Comparison of ENCODE assay signal across 27 mouse cellular contexts in genomic region chr17:79463074-79463694, GRCm38 (mm10).
DNase-seq lines count a peak whose midpoint lies in the region; ATAC-seq and TF ChIP-seq lines count a peak whose summit lies in the region.
"Had no signal": no experiment of that assay in that cellular context is flagged by ENCODE, and none has a peak within 500 bp of the region (broad histone marks: within the 10 kb centered on the region; RNA-seq: fewer than 3 reads in every experiment).

No protein-coding gene starts in this region.

- no peak for TF ChIP-seq EP300 in CH12.LX (IDR thresholded peaks at IDR 0.05; ENCODE audit: low read length)

- peaks cover 29 to 75% of the 10 kb centered on the region in 2 experiments for H3K4me1 ChIP-seq in CH12.LX (ENCODE audit: control insufficient read depth in 1 of 2, insufficient read depth in 2 of 2)
- H3K4me1 ChIP-seq: forebrain, embryonic 12.5 days; hindbrain, embryonic 12.5 days; hindbrain, embryonic 15.5 days had no signal

- H3K4me2 ChIP-seq in CH12.LX (ENCODE audit: insufficient read depth, low read depth, poor library complexity, severe bottlenecking): no peak overlapping the region
- H3K4me2 ChIP-seq: embryonic facial prominence, embryonic 15.5 days; forebrain, embryonic 12.5 days; heart, embryonic 13.5 days; hindbrain, embryonic 12.5 days; hindbrain, embryonic 15.5 days had no signal

- no peaks in the 10 kb centered on the region for H3K27me3 ChIP-seq in CH12.LX (replicated peaks)
- H3K27me3 ChIP-seq: embryonic facial prominence, embryonic 15.5 days; forebrain, embryonic 12.5 days; heart, embryonic 13.5 days; hindbrain, embryonic 12.5 days; hindbrain, embryonic 15.5 days had no signal

- in situ Hi-C loops in CH12.LX (cut with MboI; ENCODE audit: low pct_ligation_motif_present, low pct_unique_long_range_greater_than_20kb, low sequenced_read_pairs): loop anchor here (10.0 kb wide), 1 partner anchor 108 kb away; the partner anchor contains the start of gene Cdc42ep3

- no peak overlapping the region for H3K27ac ChIP-seq in CH12.LX (ENCODE audit: insufficient read depth, low read depth)
- H3K27ac ChIP-seq: forebrain, embryonic 12.5 days; heart, adult 2 months; heart, embryonic 10.5 days; hindbrain, embryonic 12.5 days; hindbrain, embryonic 15.5 days had no signal

- TF ChIP-seq RAD21 in CH12.LX (IDR thresholded peaks at IDR 0.05; ENCODE audit: low read depth, low read length): no peak

- no peak for TF ChIP-seq CTCF in CH12.LX (conservative IDR thresholded peaks at IDR 0.05 in 1 of 2, IDR thresholded peaks at IDR 0.05 in 1 of 2; ENCODE audit: low read depth in 2 of 2, low read length in 2 of 2)

- H3K79me2 ChIP-seq in CH12.LX (replicated peaks; ENCODE audit: control insufficient read depth, extremely low read depth, insufficient read depth, poor library complexity, severe bottlenecking): no peaks in the 10 kb centered on the region

- H3K9ac ChIP-seq in CH12.LX (ENCODE audit: insufficient read depth, low read depth): no peak overlapping the region
- H3K9ac ChIP-seq: embryonic facial prominence, embryonic 15.5 days; forebrain, embryonic 12.5 days; heart, embryonic 13.5 days; hindbrain, embryonic 12.5 days; hindbrain, embryonic 15.5 days had no signal

- H3K4me3 ChIP-seq in CH12.LX (replicated peaks in 1 of 3; ENCODE audit: low read depth in 2 of 3, low read length in 2 of 3, poor library complexity in 1 of 3): no peak overlapping the region
- H3K4me3 ChIP-seq: embryonic facial prominence, embryonic 15.5 days; erythroblast, embryonic 14.5 days; forebrain, embryonic 12.5 days; heart, adult 2 months; heart, embryonic 10.5 days; heart, embryonic 13.5 days; hindbrain, embryonic 12.5 days; hindbrain, embryonic 15.5 days had no signal

- dilution Hi-C loops in CH12.LX (cut with MboI; ENCODE audit: extremely low pct_ligation_motif_present, extremely low pct_unique_long_range_greater_than_20kb, low sequenced_read_pairs): no loop called here

- no peak for TF ChIP-seq POLR2A in CH12.LX (IDR thresholded peaks at IDR 0.05; ENCODE audit: low read depth, low read length)

- ATAC-seq in granulocyte monocyte progenitor cell, adult 5-6 weeks (replicated peaks; ENCODE audit: poor library complexity, severe bottlenecking): peak; percentile 65
- ATAC-seq in megakaryocyte-erythroid progenitor cell, adult 5-6 weeks (replicated peaks; ENCODE audit: low FRiP score, low TSS enrichment, poor library complexity, severe bottlenecking): peak; percentile 42; the same call in 1 of the 2 replicates
- ATAC-seq: activated CD4-positive, CD25-positive, alpha-beta regulatory T cell, adult 4 months; CD4-positive, CD25-positive, alpha-beta regulatory T cell, adult 4 months; forebrain, embryonic 16.5 days; intestine, postnatal 0 days had no signal

- H3K36me3 ChIP-seq in CH12.LX (replicated peaks in 1 of 2; ENCODE audit: control insufficient read depth in 1 of 2, insufficient read depth in 1 of 2, low read length in 1 of 2): no peaks in the 10 kb centered on the region
- H3K36me3 ChIP-seq: embryonic facial prominence, embryonic 15.5 days; forebrain, embryonic 12.5 days; heart, embryonic 10.5 days; heart, embryonic 13.5 days; hindbrain, embryonic 12.5 days; hindbrain, embryonic 15.5 days had no signal

- no peak for DNase-seq in CH12.LX (ENCODE audit: extremely low read depth)
- no peak for DNase-seq in embryo, embryonic 10 days (ENCODE audit: low spot score)
- no peak for DNase-seq in cerebellum, adult 9-11 months
- DNase-seq in cerebellum, adult 11 months: no peak
- DNase-seq: adrenal gland, adult 8-10 months; adrenal gland, postnatal 25 days; cerebellum, adult 18-20 months; cerebellum, adult 9-10 months; cerebellum, postnatal 25 days; embryo, embryonic 11 days; gastrocnemius, postnatal 10 days; gastrocnemius, postnatal 36 days; heart, adult 2 months; heart, postnatal 14 days had no signal

- no peaks in the 10 kb centered on the region for H3K9me3 ChIP-seq in CH12.LX (replicated peaks; ENCODE audit: low read length)
- H3K9me3 ChIP-seq: embryonic facial prominence, embryonic 15.5 days; forebrain, embryonic 12.5 days; heart, embryonic 10.5 days; heart, embryonic 13.5 days; hindbrain, embryonic 12.5 days; hindbrain, embryonic 15.5 days had no signal

TF ChIP-seq in CH12.LX, 34 proteins besides CTCF, POLR2A, EP300 and RAD21:
- TF ChIP-seq MEF2A (IDR thresholded peaks at IDR 0.05; ENCODE audit: borderline replicate concordance, low read depth, low read length): no peak
- TF ChIP-seq BHLHE40 (IDR thresholded peaks at IDR 0.05; ENCODE audit: low read depth, low read length): 0 out of 2 replicates have a peak, but pooled peaks have one; percentile 35
TF ChIP-seq in CH12.LX: peak in this region for 1.
